Mouse (Mus musculus): ENCODE measurements at regions not wholly inside any gene's neighbourhood (a gene's known extent, or its start where the extent isn't known, plus 50 kb on each side); places are given as distances from the start of the nearest gene placed in this dataset.

DNA sequence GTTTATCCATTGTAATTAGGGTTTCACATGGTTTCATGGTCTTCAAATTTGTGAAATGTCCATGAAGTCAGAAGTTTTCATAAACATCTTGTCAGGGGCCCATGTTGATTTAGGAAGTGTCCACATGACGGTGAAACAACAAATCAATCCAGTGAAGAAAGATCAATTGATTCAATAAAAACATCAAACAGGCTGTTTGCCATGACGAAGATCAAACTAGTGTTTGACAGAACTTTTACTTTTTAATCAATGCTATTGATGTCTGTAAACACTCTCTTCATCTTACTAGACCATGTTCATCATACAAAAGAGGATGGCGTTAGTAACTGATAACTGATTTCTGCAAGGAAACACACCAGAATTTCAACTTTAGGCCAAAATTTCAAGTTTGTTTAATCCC, 236.0 kb downstream of the Fign start:
- Histone ChIP-seq H3K4me2 (ENCODE audit: low read length) (no peak overlapping the region), H3K9ac (ENCODE audit: low read length) (no peak overlapping the region), H3K27ac (replicated peaks in 1 of 2; ENCODE audit: control insufficient read depth in 1 of 2, insufficient read depth in 1 of 2, low read depth in 2 of 2, low read length in 2 of 2) (no peak overlapping the region), H3K4me1 (ENCODE audit: control insufficient read depth in 2 of 2, insufficient read depth in 2 of 2, low read length in 2 of 2) (no peaks in the 10 kb centered on the region; a peak in 1 of 4 replicates), H3K9me3 (ENCODE audit: control insufficient read depth, low read length) (no peaks in the 10 kb centered on the region), H3K27me3 (ENCODE audit: control insufficient read depth, insufficient read depth, low read length) (no peaks in the 10 kb centered on the region), H3K4me3 (ENCODE audit: control insufficient read depth in 1 of 2, insufficient read depth in 1 of 2, low read depth in 1 of 2, low read length in 2 of 2) (no peak overlapping the region), H3K36me3 (ENCODE audit: control insufficient read depth, insufficient read depth, low read length) (no peaks in the 10 kb centered on the region)
- WGBS: 89% methylated on average over 3 of the region's 3 CpGs
- ATAC-seq (ENCODE audit: insufficient number of reproducible peaks, insufficient read depth, low FRiP score, low read depth): no peak

GRCm38 (mm10) chr2:63856462-63857054, 241.3 kb downstream of the Fign start:
- Histone ChIP-seq H3K4me2 (ENCODE audit: low read length) (no peak overlapping the region), H3K27me3 (ENCODE audit: control insufficient read depth, insufficient read depth, low read length) (no peaks in the 10 kb centered on the region), H3K36me3 (ENCODE audit: control insufficient read depth, insufficient read depth, low read length) (no peaks in the 10 kb centered on the region), H3K4me1 (ENCODE audit: control insufficient read depth in 2 of 2, insufficient read depth in 2 of 2, low read length in 2 of 2) (peaks cover 6 to 9% of the 10 kb centered on the region in 2 experiments), H3K27ac (replicated peaks in 1 of 2; ENCODE audit: control insufficient read depth in 1 of 2, insufficient read depth in 1 of 2, low read depth in 2 of 2, low read length in 2 of 2) (no peak overlapping the region), H3K9ac (ENCODE audit: low read length) (no peak overlapping the region), H3K9me3 (ENCODE audit: control insufficient read depth, low read length) (no peaks in the 10 kb centered on the region), H3K4me3 (ENCODE audit: control insufficient read depth in 1 of 2, insufficient read depth in 1 of 2, low read depth in 1 of 2, low read length in 2 of 2) (no peak overlapping the region)
- WGBS: 57% methylated on average over 11 of the region's 11 CpGs
- no peak for ATAC-seq (ENCODE audit: insufficient number of reproducible peaks, insufficient read depth, low FRiP score, low read depth)

DNA sequence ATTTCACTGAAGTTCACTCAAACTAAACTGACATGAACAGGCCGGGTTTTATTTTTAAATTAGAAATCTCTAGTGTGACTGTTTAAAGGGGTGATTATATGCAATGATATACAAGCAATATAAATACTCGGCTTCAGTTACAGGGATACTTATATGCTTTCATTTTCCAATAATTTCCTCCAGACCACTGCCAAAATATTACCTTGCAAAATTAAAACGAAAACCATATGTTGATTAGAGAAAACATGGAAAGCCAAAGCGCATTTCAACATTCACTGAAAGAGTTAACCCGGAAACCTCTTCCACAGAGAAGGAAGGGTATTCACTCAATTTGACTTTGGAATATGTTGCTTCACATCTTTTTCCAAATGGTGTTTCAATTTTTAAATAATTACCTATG, 242.4 kb downstream of the Fign start:
- H3K4me3 ChIP-seq (ENCODE audit: control insufficient read depth in 1 of 2, insufficient read depth in 1 of 2, low read depth in 1 of 2, low read length in 2 of 2): no peak overlapping the region
- ATAC-seq (ENCODE audit: insufficient number of reproducible peaks, insufficient read depth, low FRiP score, low read depth): no peak
- no peaks in the 10 kb centered on the region for H3K9me3 ChIP-seq (ENCODE audit: control insufficient read depth, low read length)
- H3K36me3 ChIP-seq (ENCODE audit: control insufficient read depth, insufficient read depth, low read length): no peaks in the 10 kb centered on the region
- peaks cover 6 to 9% of the 10 kb centered on the region in 2 experiments for H3K4me1 ChIP-seq (ENCODE audit: control insufficient read depth in 2 of 2, insufficient read depth in 2 of 2, low read length in 2 of 2)
- no peaks in the 10 kb centered on the region for H3K27me3 ChIP-seq (ENCODE audit: control insufficient read depth, insufficient read depth, low read length)
- H3K4me2 ChIP-seq (ENCODE audit: low read length): no peak overlapping the region
- 88% methylated on average over 5 of the region's 5 CpGs for WGBS
- no peak overlapping the region for H3K27ac ChIP-seq (replicated peaks in 1 of 2; ENCODE audit: control insufficient read depth in 1 of 2, insufficient read depth in 1 of 2, low read depth in 2 of 2, low read length in 2 of 2)
- no peak overlapping the region for H3K9ac ChIP-seq (ENCODE audit: low read length)

DNA sequence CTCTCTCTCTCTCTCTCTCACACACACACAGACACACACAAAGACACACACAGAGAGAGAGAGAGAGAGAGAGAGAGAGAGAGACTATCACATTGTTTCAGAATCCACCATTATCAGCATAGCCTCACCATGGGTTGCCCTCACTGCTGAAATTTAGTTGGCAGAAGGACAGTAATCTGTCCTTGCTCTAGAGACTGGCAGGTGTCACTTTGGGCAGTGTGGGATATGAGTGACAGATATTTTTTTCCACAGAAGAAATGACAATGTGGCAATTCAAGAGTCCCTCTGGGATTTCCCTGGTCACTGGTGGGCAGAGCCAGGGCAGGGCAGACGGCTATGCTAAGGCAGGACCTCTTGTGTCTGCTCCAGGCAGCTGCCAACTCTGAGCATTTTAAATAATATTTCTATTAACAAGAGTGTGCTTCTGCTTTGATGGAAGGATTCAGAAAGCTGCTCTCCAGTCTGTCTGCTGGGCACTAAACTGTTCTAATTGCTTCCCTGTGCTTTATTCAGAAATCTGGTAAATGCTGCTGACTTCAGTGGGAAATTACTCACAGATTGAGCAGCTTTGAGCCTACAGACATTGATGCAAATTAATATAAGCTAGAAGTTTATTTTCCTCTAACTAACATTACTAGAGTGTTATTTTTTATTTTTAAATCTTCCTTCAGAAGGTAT, 243.5 kb downstream of the Fign start:
- peaks cover 6 to 9% of the 10 kb centered on the region in 2 experiments for H3K4me1 ChIP-seq (ENCODE audit: control insufficient read depth in 2 of 2, insufficient read depth in 2 of 2, low read length in 2 of 2)
- no peak overlapping the region for H3K4me3 ChIP-seq (ENCODE audit: control insufficient read depth in 1 of 2, insufficient read depth in 1 of 2, low read depth in 1 of 2, low read length in 2 of 2)
- peak overlapping the region; percentile 0 to 3; a peak in 1 of 4 replicates for H3K27ac ChIP-seq (replicated peaks in 1 of 2; ENCODE audit: control insufficient read depth in 1 of 2, insufficient read depth in 1 of 2, low read depth in 2 of 2, low read length in 2 of 2)
- no peaks in the 10 kb centered on the region for H3K27me3 ChIP-seq (ENCODE audit: control insufficient read depth, insufficient read depth, low read length)
- WGBS: 31% methylated on average over 1 of the region's 1 CpGs
- H3K9me3 ChIP-seq (ENCODE audit: control insufficient read depth, low read length): no peaks in the 10 kb centered on the region
- ATAC-seq (ENCODE audit: insufficient number of reproducible peaks, insufficient read depth, low FRiP score, low read depth): no peak
- H3K9ac ChIP-seq (ENCODE audit: low read length): no peak overlapping the region
- H3K36me3 ChIP-seq (ENCODE audit: control insufficient read depth, insufficient read depth, low read length): no peaks in the 10 kb centered on the region
- H3K4me2 ChIP-seq (ENCODE audit: low read length): no peak overlapping the region

DNA sequence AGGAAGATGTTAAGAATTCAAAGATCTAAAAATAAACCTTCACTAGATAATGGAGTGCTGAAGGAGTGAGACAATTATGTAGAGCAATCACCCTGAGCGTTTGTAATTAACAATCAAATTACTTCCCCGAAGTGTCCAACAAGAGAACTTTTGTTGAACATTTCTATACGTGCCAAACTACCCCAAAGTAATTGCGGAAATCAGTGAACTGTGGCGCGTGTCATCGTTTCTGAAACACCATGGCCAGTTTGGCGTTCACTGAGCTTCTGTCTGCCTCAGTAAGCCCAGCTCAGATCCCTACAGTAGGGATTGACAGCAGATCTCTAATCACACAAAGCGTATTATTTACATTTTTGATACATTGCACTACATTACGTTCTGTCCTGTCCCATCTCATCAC, 244.6 kb downstream of the Fign start:
- no peaks in the 10 kb centered on the region for H3K9me3 ChIP-seq (ENCODE audit: control insufficient read depth, low read length)

GRCm38 (mm10) chr2:63852287-63852686, 245.6 kb downstream of the Fign start:
- Histone ChIP-seq H3K9ac (ENCODE audit: low read length) (no peak overlapping the region), H3K4me3 (ENCODE audit: control insufficient read depth in 1 of 2, insufficient read depth in 1 of 2, low read depth in 1 of 2, low read length in 2 of 2) (no peak overlapping the region), H3K27ac (replicated peaks in 1 of 2; ENCODE audit: control insufficient read depth in 1 of 2, insufficient read depth in 1 of 2, low read depth in 2 of 2, low read length in 2 of 2) (no peak overlapping the region), H3K9me3 (ENCODE audit: control insufficient read depth, low read length) (no peaks in the 10 kb centered on the region), H3K4me1 (ENCODE audit: control insufficient read depth in 2 of 2, insufficient read depth in 2 of 2, low read length in 2 of 2) (peaks cover 6 to 9% of the 10 kb centered on the region in 2 experiments), H3K4me2 (ENCODE audit: low read length) (no peak overlapping the region), H3K36me3 (ENCODE audit: control insufficient read depth, insufficient read depth, low read length) (no peaks in the 10 kb centered on the region), H3K27me3 (ENCODE audit: control insufficient read depth, insufficient read depth, low read length) (no peaks in the 10 kb centered on the region)
- ATAC-seq (ENCODE audit: insufficient number of reproducible peaks, insufficient read depth, low FRiP score, low read depth): no peak
- WGBS: 86% methylated on average over 6 of the region's 6 CpGs

More for the DNA sequence above, 244.6 kb downstream of the Fign start:
- ATAC-seq (ENCODE audit: insufficient number of reproducible peaks, insufficient read depth, low FRiP score, low read depth): no peak
- H3K36me3 ChIP-seq (ENCODE audit: control insufficient read depth, insufficient read depth, low read length): no peaks in the 10 kb centered on the region
- H3K9ac ChIP-seq (ENCODE audit: low read length): no peak overlapping the region
- no peak overlapping the region for H3K4me2 ChIP-seq (ENCODE audit: low read length)
- no peaks in the 10 kb centered on the region for H3K27me3 ChIP-seq (ENCODE audit: control insufficient read depth, insufficient read depth, low read length)
- peak overlapping the region in 1 of 2 experiments; percentile 24; a peak in 1 of 4 replicates for H3K27ac ChIP-seq (replicated peaks in 1 of 2; ENCODE audit: control insufficient read depth in 1 of 2, insufficient read depth in 1 of 2, low read depth in 2 of 2, low read length in 2 of 2)
- no peak overlapping the region for H3K4me3 ChIP-seq (ENCODE audit: control insufficient read depth in 1 of 2, insufficient read depth in 1 of 2, low read depth in 1 of 2, low read length in 2 of 2)
- WGBS: 67% methylated on average over 10 of the region's 10 CpGs
- peaks cover 6 to 9% of the 10 kb centered on the region in 2 experiments for H3K4me1 ChIP-seq (ENCODE audit: control insufficient read depth in 2 of 2, insufficient read depth in 2 of 2, low read length in 2 of 2)

GRCm38 (mm10) chr2:63850033-63850432, 247.8 kb downstream of the Fign start:
- Histone ChIP-seq H3K9me3 (ENCODE audit: control insufficient read depth, low read length) (0 out of 2 replicates have a peak, but pooled peaks cover 3% of the 10 kb centered on the region), H3K4me1 (ENCODE audit: control insufficient read depth in 2 of 2, insufficient read depth in 2 of 2, low read length in 2 of 2) (peaks cover 6 to 9% of the 10 kb centered on the region in 2 experiments), H3K4me2 (ENCODE audit: low read length) (no peak overlapping the region), H3K9ac (ENCODE audit: low read length) (no peak overlapping the region), H3K27ac (replicated peaks in 1 of 2; ENCODE audit: control insufficient read depth in 1 of 2, insufficient read depth in 1 of 2, low read depth in 2 of 2, low read length in 2 of 2) (no peak overlapping the region), H3K27me3 (ENCODE audit: control insufficient read depth, insufficient read depth, low read length) (no peaks in the 10 kb centered on the region), H3K36me3 (ENCODE audit: control insufficient read depth, insufficient read depth, low read length) (no peaks in the 10 kb centered on the region), H3K4me3 (ENCODE audit: control insufficient read depth in 1 of 2, insufficient read depth in 1 of 2, low read depth in 1 of 2, low read length in 2 of 2) (no peak overlapping the region)
- WGBS: 82% methylated on average over 5 of the region's 5 CpGs
- ATAC-seq (ENCODE audit: insufficient number of reproducible peaks, insufficient read depth, low FRiP score, low read depth): no peak

All from heart, embryonic 14.5 days (tissue).